Mouse (Mus musculus) T-helper 17 cell (primary cell): Measurements from ENCODE around the gene Nr2e1.

Experiments used
- in situ Hi-C, 2 experiments: fragments of 300-600 bp; cut with MboI, MseI; formaldehyde crosslinking; loops; 1 replicate in 1 of 2; 2 replicates in 1 of 2; pipeline ENCODE4 v1.15.1; 2025; ENCODE audit warnings: high pct_unique_total_duplicates in 2 of 2

The Nr2e1 gene

GRCm38 (mm10) chr10:42572567-42572966 lies 10.9 kb downstream of the Nr2e1 start:
- in situ Hi-C loops = loop anchor here in 1 of 2 experiments (5.0 kb wide), 1 partner anchor 60 kb away; no protein-coding TSS in a partner anchor

- in situ Hi-C loops = no loop called here
Observed at GRCm38 (mm10) chr10:42562272-42562671, 21.2 kb downstream of the Nr2e1 start.

- in situ Hi-C loops = loop anchor here (10.0 kb wide), 2 partner anchors 235 to 1185 kb away; no protein-coding TSS in a partner anchor
Observed at GRCm38 (mm10) chr10:42559581-42560200, 23.7 kb downstream of the Nr2e1 start.

GRCm38 (mm10) chr10:42546507-42546906 lies 36.9 kb downstream of the Nr2e1 start:
- in situ Hi-C loops = no loop called here

GRCm38 (mm10) chr10:42545707-42546503 lies 37.5 kb downstream of the Nr2e1 start:
- in situ Hi-C loops = no loop called here

GRCm38 (mm10) chr10:42537571-42538316 lies 45.7 kb downstream of the Nr2e1 start:
- in situ Hi-C loops = no loop called here

GRCm38 (mm10) chr10:42533836-42534453 lies 49.5 kb downstream of the Nr2e1 start:
- in situ Hi-C loops = no loop called here

GRCm38 (mm10) chr10:42525682-42526081 lies 57.8 kb downstream of the Nr2e1 start:
- in situ Hi-C loops = no loop called here

GRCm38 (mm10) chr10:42523556-42524162 lies 59.8 kb downstream of the Nr2e1 start:
- in situ Hi-C loops = no loop called here

GRCm38 (mm10) chr10:42522912-42523311 lies 60.5 kb downstream of the Nr2e1 start:
- in situ Hi-C loops = no loop called here

- in situ Hi-C loops = no loop called here
Observed at GRCm38 (mm10) chr10:42521315-42521981, 62.0 kb downstream of the Nr2e1 start.

GRCm38 (mm10) chr10:42518363-42518762 lies 65.1 kb downstream of the Nr2e1 start:
- in situ Hi-C loops = no loop called here

GRCm38 (mm10) chr10:42514125-42514524 lies 69.3 kb downstream of the Nr2e1 start:
- in situ Hi-C loops = no loop called here
